Mouse (Mus musculus) gastrocnemius, postnatal 25 days (tissue): Measurements from ENCODE around the gene Sec61a2. TPM values are rescaled to one million over a fixed set of nuclear protein-coding genes. Genes with fewer than 3 reads are reported as not detected.

Source experiments
- DNase-seq: peaks from one replicate; pipeline ENCODE4 v3.0.0; 2022
- long read RNA-seq, 2 experiments: library from polyadenylated mRNA; stranded (forward); transcript quantifications; one replicate each; pipeline ENCODE4 v2.0.0; 2021
- total RNA-seq, 2 experiments: library from RNA; stranded (reverse); gene quantifications; 1 replicate in 1 of 2; 2 replicates in 1 of 2; pipeline ENCODE4 v1.2.3; 2021

Gene Sec61a2
- 10 to 100 TPM; 29.1 to 34.2 TPM for total RNA-seq
- long read RNA-seq, experiment 1, transcript Sec61a2-202 (12 exons, 2,448 nt), result major isoform, 22 of 29 reads
- long read RNA-seq, experiment 1, partial matches to known transcripts, result 0 of 29 reads
- long read RNA-seq, experiment 1, other reads (novel, unspliced or antisense), result 3 of 29 reads
- long read RNA-seq, experiment 2, transcript Sec61a2-202 (12 exons, 2,448 nt), result major isoform, 45 of 52 reads
- long read RNA-seq, experiment 2, partial matches to known transcripts, result 3 of 52 reads
- long read RNA-seq, experiment 2, other reads (novel, unspliced or antisense), result 3 of 52 reads

DNA sequence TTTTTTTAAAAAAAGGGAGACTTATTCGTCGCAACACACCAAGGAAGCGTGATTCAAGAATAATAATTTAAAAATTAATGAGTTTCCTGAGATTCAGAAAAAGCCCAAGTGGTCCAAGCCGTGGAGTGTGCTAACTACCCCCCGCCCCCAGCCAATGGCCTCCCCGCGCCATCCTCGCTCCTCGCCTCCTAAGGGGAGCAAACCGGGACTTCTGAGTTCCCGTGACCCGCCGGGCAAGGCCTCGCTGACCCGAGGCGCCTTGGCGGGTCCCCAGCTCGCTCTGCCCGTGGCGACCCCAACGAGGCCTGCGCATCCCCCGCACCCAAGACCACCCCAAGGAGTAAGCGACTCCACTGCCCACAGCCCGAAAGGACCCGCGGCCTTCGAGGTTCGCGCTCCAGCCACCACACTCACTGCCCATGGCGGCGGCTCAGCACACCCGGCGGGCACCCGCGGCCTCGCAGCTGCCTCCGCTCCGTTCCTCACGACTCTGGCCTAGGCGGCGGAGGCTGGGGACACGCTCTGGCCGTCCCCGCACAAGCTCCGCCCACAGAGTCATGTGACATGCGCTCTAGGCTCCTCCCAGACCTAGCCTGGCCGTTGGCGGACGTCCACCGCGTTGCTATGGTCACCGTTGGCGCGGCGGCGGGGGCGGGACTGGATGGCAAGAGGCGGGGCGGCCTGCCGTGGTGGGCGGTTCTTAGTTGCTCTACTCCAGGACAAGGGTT is at the start of gene Sec61a2:
TSS of gene Sec61a2 (minus strand) at position 590 of the 728 bp plus-strand sequence.
- DNase-seq, result peak; percentile 96

DNA sequence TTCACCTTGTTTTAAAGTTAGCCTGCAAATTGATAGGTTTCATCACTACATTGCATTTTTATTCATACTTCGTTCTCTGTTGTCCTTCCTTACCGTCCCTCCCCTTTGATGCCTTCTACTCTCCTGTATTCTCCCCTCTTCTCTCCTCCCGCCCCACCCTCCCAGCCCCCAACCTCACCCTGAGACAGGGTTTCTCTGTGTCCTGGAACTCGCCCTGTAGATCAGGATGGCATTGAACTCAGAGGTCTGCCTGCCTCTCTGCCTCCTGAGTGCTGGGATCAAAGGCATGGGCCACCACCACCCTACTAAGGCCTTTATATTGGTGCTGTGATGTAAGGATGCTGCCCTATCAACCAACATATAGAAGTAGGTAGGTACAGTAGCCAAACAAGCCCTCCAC is 47.8 kb upstream of the Sec61a2 start:
- no peak for DNase-seq

DNA sequence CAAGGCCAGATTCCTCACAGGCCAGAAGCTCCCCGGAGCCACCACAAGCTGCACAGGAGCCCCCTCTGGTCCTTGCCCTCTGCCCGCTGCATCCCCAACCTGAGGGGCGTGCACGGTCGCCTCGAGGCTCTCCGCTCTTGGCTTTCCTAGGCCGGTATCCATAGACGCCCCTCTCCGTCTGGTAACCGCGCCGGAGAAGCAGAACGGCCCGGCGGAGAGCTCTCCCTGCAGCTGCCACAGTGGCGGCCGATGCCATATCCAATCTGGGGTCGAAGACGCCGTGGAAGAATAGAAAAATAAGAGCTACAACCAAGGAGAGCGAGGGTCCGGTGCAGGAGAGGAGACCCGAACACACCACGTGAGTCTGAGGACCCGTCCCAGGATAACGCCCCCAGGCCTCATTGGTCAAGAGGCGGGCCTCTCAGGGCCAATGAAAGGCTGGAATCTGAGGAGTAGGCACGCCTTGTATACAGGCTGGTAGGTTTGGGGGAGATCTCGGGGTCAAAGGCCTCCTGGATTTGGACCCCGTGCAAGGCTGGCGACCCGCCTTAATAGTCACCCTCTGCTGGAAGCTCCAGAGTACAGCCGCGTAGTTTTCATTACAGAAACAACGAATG is 47.3 kb upstream of the Sec61a2 start, which contains the start of gene Dhtkd1:
TSS of gene Dhtkd1 (minus strand) at position 377 of the 617 bp plus-strand sequence.
- DNase-seq, result peak; percentile 58

DNA sequence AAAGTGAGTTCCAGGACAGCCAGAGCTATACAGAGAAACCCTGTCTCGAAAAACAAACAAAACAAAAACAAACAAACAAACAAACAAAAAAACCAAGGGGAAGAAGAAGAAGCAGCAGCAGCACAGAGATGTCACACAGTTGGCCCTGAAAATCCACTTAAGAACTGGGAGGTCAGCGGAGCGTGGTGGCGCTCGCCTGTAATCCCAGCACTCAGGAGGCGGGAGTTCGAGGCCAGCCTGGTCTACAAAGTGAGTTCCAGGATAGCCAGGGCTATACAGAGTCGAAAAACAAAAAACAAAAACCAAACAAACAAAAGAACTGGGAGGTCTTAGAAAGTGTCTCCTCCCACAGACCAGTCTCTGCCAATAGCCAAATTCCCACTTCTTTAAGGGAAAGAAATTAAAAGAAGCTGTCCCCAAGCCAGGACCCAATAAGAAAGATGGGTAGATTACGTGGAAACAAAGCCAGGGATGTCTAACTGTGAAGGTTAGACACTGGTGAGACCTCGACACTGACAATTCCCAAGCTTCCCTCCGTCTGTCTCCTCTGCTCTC is 46.7 kb upstream of the Sec61a2 start:
- no peak for DNase-seq

DNA sequence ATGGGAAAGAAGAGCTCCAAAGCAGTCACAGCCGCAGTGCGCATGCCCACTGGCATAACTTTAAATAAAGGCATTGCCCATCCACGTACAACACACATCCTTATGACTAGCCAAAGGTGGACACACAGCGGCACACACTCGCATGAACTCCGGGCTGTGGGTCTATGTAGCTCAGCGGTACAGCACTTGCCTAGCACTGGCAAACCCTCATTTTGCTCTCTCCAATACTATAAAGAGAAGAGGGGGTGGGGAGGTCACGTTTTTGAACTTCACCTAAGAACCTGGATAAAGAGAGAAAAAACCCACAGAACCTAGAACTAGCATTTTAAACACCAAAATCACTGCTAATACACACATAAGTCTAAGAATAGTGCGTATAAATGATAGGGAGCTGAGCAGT is 45.7 kb upstream of the Sec61a2 start:
- DNase-seq, result no peak

DNA sequence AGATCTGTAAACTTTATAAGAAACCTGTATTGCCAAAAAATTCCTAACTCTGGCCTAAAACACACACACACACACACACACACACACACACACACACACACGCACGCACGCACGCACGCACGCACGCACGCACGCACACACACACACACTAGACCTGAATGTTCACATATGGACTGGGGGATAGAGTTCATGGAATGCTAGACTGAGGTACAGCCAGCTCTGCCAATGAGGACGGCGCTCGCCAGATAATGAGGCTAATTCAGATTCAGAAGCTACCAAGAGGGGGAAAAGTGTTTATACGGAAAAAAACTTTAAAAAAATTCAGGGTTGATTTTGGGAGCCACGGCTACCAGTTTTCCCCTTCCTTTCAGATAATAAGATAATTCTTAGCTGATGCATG is 44.7 kb upstream of the Sec61a2 start:
- no peak for DNase-seq

DNA sequence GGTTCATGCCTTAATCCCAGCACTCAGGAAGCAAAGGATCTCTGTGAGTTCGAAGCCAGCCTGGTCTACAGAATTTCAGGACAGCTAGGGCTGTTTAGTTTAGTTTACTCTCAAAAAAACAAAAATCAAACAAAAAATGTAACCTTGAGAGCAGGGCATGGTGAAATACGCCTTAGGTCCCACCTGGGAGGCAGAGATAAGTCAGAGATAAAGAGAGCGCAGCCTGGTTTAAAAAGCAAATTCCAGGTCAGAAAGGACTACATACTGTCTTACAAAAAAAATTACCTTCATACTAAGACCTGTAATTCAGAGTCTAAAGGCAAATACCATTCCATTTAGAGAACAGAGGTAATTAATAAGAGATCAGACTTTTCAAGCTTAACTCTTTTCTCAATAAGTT is 44.1 kb upstream of the Sec61a2 start:
- DNase-seq, result no peak

DNA sequence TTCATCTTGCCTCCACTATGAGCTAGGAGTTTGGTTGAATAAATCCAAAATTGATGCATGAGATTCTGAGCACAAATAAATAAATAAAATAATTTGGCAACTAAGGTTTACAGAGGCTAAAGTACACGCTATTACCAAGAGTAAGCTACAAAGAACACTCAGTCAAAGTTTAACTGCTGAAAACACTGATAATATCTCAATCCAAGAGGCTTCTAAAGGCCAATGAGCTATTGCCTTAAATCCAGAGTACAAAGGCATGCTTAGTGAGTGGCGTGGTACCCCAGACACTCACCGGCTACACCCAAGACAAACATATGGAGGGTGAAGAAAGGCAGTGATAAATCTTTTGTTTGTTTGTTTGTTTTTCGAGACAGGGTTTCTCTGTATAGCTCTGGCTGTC is 41.3 kb upstream of the Sec61a2 start:
- no peak for DNase-seq

DNA sequence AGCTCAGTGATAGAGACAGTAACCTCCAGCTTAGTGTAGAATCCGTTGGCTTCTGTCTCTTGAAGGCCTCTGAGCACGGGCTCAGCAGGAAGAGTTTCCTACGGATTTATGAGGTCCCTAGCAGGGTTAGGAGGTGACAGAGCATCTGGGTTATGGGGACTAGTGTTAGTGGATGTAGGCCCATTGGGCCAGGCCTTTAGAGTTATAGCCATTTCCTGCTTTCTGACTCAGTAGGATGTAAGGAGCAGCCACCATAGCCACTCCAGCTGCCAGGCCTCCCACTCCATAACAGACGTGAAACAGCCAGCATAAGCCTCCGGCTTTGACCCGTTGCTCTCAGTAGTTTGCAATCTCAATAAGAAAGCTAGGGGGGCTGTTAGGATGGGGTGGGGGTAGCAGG is 40.8 kb upstream of the Sec61a2 start:
- DNase-seq, result no peak

DNA sequence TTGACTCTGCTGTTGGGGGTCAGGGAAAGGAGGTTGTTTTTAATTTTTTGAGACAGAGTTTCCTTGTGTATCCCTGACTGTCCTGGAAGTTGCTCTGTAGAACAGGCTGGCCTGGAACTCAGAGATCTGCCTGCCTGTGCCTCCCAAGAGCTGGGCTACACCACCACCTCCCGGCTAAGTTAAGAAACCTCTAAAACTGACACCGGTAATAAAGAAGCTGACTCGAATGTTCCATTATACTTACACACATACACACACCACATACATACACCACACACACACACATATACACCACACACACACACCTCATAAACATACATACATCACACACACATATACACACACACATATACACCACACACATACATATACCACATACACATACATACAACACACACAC is 39.7 kb upstream of the Sec61a2 start:
- DNase-seq, result no peak

DNA sequence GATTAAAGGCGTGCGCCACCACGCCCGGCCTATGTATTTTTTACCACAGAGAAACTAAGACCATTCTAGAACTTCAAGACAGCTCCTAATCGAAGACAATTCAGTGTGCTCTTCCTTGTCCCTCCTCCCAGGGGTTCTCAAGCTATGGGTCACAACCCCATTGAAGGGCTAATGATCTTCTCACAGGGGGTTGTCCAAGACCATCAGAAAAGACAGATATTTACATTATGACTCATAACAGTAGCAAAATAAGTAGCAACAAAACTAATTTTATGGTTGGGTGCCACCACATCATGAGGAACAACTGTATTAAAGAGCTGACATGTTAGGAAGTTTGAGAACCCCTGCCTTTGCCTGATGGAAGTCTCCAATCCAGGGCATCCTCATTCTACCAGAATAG is 36.7 kb upstream of the Sec61a2 start:
- no peak for DNase-seq

DNA sequence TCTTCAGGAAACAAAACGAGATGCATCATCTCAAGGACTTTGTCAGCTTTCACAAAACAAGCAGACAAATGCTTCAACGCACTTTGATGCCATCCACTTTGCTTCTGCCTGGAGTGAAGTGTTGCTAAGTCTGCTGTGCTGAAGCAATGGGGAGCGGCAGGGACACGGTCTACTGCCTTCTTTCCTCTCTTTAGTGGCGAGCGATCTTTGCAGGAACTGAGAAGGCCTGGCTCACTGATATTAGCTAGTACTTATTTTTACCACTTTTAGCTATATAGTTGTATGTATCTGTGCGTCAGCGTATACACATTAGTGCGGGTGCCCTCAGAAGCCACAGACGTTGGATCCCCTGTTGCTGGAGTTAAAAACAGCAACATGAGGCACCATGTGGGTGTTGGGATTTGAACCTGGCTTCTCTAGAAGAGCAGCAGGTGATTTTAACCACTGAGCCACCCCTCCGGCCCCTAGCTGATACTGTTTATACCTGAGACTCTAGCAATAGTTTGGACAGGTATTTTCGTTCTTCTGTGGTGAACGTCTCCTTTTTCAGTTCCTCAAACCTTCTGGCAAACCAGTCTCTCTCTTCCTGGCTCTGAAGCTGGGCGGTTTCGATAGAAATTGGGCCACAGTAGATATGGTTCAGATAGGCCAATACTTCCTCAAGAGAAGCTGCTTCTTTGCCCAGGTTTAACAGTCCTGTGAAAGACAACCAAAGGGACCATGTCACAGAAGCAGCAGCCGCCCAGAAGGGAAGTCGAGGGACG is 35.2 kb upstream of the Sec61a2 start:
- no peak for DNase-seq

DNA sequence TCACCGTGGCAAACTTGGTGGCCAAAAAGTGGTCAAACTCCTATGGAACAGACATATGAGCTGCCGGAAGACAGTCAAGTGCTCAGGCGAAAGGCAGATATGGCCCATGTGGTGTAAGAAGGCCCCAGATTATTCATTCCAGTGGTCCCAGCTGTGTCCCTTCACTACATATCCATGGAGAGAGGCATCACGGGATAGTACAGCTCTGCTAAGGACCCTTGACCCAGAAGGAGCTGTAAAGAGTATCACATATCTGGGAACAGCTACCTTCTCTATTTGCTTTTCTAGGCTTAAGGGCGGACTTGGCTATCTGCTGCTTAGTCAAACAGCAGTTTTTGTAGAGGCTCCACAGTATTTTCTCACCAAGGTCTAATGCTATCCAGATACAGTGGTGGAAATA is 34.6 kb upstream of the Sec61a2 start:
- DNase-seq, result no peak

DNA sequence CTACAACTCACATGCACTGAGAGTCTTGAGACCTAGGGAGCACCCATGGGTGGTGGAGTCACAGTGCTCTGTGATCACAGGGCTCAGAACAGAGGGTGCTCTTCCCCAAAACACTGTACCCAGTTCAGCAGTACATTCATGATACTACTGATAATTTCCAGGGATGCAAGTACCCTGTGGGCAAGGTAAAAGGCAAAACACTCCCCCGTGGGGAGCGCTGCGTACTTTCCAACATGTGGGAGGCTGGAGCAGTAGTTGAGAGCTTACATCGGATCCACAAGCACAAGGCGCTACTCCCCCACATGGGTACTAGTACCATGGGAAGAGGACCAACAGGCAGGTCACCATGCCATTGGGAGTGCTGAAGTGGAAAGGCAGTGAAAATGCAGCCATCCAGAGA is 32.2 kb upstream of the Sec61a2 start:
- DNase-seq, result no peak

DNA sequence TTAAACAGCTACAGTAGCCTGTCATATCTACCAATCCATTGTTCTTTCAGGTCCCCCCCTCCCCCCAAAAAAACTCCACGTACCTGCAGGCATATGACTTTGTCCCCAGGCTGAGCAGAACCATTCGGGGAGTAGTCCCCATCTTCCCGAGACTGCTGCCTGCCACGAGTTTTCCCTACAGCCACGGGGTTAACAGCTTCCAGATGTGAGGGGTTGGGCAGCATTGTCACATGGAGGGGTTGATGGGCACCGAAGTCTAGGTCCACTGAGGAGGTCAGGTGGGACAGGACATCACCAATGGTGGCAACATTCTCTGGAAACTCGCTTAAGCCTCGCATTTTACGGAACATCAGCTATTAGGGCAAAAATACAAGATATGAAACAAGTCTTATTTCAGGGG is 28.6 kb upstream of the Sec61a2 start:
- DNase-seq, result no peak

DNA sequence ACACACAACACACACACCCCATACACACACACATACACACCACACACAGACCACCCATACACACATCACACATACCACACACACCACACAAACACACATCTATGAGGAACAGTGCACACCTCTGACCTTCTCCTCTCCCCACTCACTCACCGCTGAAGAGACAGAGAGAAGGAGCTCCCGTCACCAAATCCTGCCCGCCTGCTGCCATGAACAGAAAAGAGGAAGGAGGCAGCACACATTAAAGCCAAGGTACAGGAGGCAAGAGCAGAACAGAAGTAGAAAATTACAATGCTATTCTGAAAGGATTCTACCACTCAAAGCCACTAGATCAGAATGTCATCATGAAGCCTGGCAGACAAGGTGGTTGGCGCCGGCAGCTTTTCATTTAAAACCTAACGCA is 27.6 kb upstream of the Sec61a2 start:
- no peak for DNase-seq

DNA sequence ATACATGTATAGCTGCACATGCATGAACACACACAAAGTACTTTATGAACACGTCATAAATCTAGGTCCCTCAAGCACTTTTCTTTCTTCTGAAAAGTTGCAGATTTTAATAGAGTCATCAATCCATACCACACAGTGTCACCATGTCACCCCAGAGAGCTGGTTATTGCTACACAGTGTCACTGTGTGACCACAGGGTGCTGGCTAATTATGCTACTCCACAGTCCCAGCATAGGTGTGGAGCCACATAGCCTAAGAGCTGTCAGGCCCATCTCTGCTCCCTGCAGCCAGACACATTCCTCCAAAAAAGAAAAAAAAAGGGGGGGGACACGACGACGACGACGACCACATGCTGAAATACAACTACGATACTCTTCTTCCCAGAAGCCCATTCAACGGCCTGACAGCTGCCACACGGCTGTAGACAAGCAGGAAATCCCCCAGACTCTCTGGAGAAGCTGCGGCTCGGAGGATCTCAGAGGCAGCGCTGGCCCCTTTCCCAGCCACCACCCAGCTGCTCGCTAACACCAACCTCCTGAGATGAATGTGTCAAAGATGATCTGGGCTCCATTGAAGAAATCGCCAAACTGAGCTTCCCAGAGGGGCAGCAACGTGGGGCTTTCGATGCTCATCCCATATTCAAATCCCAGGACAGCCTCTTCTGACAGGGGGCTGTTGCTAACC is 16.2 kb upstream of the Sec61a2 start:
- DNase-seq, result no peak

DNA sequence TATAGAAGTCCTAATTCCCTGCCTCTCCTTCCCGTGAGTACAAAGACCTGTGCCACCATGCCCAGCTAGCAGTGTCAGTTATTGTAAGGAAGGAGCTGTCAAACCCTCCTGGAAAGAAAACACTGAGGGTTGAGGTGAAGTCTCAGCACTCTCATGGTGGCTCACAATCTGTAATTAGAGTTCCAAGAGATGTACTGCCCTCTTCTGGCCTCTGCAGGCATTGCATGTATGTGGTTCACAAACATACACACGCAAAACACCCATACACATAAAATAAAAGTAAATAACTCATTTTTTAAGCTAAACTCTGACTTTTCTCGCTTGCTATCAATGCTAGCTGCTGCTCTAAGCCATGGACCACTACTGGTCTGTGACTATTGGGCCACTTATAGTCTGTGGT is 11.4 kb upstream of the Sec61a2 start:
- DNase-seq, result no peak

DNA sequence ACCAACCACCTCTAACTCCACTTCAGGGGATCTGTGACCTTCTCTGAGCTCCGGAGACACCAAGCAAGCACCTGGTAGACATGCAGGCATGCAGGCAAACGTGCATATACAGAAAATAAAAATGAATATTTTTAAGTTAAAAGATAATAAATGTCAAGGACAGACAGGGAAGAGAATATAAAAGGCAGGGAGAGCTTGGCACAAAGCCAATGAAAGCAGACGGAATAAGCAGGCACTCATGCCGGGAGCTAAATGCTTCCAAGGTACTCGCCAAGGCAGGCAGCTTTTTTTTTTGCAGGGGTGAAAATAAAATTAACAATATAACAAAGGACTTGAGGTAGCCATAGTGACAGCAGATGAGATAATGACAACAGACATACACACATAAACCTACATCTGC is 10.9 kb upstream of the Sec61a2 start:
- DNase-seq, result no peak

DNA sequence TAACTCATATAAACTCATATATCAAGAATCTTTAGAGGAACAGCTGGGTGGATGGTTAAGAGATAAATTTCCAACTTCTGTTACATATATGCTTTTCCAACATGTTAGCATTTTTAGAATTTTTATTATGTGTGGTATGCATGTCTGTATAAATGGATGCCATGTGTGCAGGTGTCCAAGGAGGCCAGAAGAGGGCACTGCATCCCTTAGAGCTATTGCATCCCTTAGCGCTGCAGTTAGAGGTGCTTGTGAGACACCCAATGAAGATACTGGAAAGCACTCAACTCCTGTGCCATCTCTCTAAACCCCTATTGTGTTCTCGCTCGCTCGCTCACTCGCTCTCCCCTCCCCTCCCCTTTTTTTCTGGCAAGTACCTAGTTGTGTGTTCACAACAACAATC is 4.9 kb upstream of the Sec61a2 start:
- no peak for DNase-seq

DNA sequence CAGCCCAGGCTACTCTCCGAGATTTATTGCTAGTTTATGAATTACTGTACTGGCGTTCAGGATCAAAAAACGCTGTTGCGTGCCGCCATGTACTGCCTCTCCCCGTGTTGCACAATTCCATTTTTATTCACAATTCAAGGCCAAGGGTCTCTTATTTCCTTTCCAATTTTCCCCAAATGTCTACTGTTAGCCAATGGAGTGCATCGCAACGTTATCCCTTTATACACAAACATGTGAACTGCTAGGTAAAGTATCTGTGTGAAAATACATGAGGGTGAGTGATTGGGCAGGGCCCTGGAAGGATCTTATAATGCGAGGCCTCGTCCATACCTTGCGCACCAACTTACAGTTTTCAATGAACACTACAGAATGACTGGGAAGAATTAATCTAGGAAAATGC is 936 bp downstream of the Sec61a2 start:
- no peak for DNase-seq

DNA sequence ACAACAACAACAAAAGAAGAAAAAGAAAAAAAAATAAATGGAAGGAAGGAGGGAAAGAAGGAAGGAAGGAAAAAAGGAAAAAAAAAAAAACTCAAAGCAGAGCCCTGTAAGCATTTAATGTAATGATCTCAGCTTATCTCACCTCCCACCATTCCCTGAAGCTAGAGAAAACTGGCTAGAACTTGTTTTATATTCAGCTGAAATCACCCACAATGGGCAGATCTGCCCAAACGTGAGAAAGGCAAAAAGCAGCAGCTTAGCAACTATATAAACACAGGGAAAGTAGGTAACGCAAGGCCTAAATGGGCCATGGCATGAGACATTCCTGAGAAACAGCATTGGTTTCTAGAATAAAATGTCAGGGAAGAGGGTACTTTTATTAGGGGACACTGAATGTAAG is 5.8 kb downstream of the Sec61a2 start:
- no peak for DNase-seq
